Mouse (Mus musculus) neural tube, embryonic 15.5 days (tissue): ENCODE measurements at regions not wholly inside any gene's neighbourhood (a gene's known extent, or its start where the extent isn't known, plus 50 kb on each side); places are given as distances from the start of the nearest gene placed in this dataset.

ENCODE experiments used
- ATAC-seq: fragments of 200-750 bp; cut with Nextera tagmentation; 2 replicates; pipeline ENCODE4 v1.8.0; 2017; ENCODE audit warnings: mild to moderate bottlenecking, moderate TSS enrichment, moderate library complexity; ENCODE audit not compliant: low FRiP score
- H3K27ac ChIP-seq: fragments of 300-500 bp; sonication (generic); replicated peaks from 2 replicates; pipeline ENCODE4 v1.5.1; 2015; ENCODE audit warnings: mild to moderate bottlenecking, inconsistent platforms
- H3K27me3 ChIP-seq: fragments of 300-500 bp; sonication (generic); replicated peaks from 2 replicates; pipeline ENCODE4 v1.6.1; 2015; ENCODE audit warnings: inconsistent platforms
- H3K36me3 ChIP-seq: fragments of 300-500 bp; sonication (generic); 2 replicates; pipeline ENCODE4 v1.6.1; 2015; ENCODE audit warnings: inconsistent platforms
- H3K4me1 ChIP-seq: fragments of 300-500 bp; sonication (generic); 2 replicates; pipeline ENCODE4 v1.6.1; 2015; ENCODE audit warnings: inconsistent platforms
- H3K4me2 ChIP-seq: fragments of 300-500 bp; sonication (generic); 2 replicates; pipeline ENCODE4 v1.6.1; 2015; ENCODE audit warnings: inconsistent platforms, mild to moderate bottlenecking, moderate library complexity
- H3K4me3 ChIP-seq: fragments of 300-500 bp; sonication (generic); replicated peaks from 2 replicates; pipeline ENCODE4 v1.5.1; 2015; ENCODE audit warnings: mild to moderate bottlenecking, inconsistent platforms
- H3K9ac ChIP-seq: fragments of 300-500 bp; sonication (generic); replicated peaks from 2 replicates; pipeline ENCODE4 v1.6.1; 2015; ENCODE audit warnings: mild to moderate bottlenecking, inconsistent platforms
- H3K9me3 ChIP-seq: fragments of 300-500 bp; sonication (generic); replicated peaks from 2 replicates; pipeline ENCODE4 v1.6.1; 2016; ENCODE audit warnings: inconsistent platforms
- WGBS: fragments of 180-500 bp; shearing (Covaris S2); methylation state at CpG from one replicate; pipeline ENCODE4 v1.1.7; 2015; ENCODE audit warnings: mixed read lengths; 5-methylcytosine and 5-hydroxymethylcytosine counted together

GRCm38 (mm10) chr14:61697704-61698103, 90.4 kb downstream of the Kcnrg start:
- ATAC-seq, result no peak

GRCm38 (mm10) chr14:61698358-61699055, 91.2 kb downstream of the Kcnrg start:
- WGBS, result 70% methylated on average over 12 of the region's 12 CpGs
- Histone ChIP-seq H3K9ac (no peak overlapping the region), H3K4me2 (no peak overlapping the region), H3K27me3 (no peaks in the 10 kb centered on the region), H3K27ac (no peak overlapping the region), H3K4me3 (no peak overlapping the region), H3K4me1 (0 out of 2 replicates have a peak, but pooled peaks cover 4% of the 10 kb centered on the region), H3K36me3 (no peaks in the 10 kb centered on the region), H3K9me3 (no peaks in the 10 kb centered on the region)
- no peak for ATAC-seq

More at GRCm38 (mm10) chr14:61697704-61698103, 90.4 kb downstream of the Kcnrg start:
- no peak overlapping the region for H3K27ac ChIP-seq
- no peaks in the 10 kb centered on the region for H3K9me3 ChIP-seq
- H3K27me3 ChIP-seq, result peaks cover under 1% of the 10 kb centered on the region; the same call in 1 of the 2 replicates
- 86% methylated on average over 10 of the region's 10 CpGs for WGBS
- H3K4me1 ChIP-seq, result 0 out of 2 replicates have a peak, but pooled peaks cover 4% of the 10 kb centered on the region
- no peak overlapping the region for H3K4me3 ChIP-seq
- H3K9ac ChIP-seq, result no peak overlapping the region
- H3K36me3 ChIP-seq, result no peaks in the 10 kb centered on the region
- no peak overlapping the region for H3K4me2 ChIP-seq

GRCm38 (mm10) chr14:61699638-61700037, 92.4 kb downstream of the Kcnrg start:
- Histone ChIP-seq H3K4me3 (no peak overlapping the region), H3K36me3 (no peaks in the 10 kb centered on the region), H3K27ac (no peak overlapping the region), H3K9ac (no peak overlapping the region), H3K4me1 (0 out of 2 replicates have a peak, but pooled peaks cover 4% of the 10 kb centered on the region), H3K9me3 (no peaks in the 10 kb centered on the region), H3K4me2 (no peak overlapping the region), H3K27me3 (no peaks in the 10 kb centered on the region)
- 69% methylated on average over 7 of the region's 7 CpGs for WGBS
- ATAC-seq, result no peak

GRCm38 (mm10) chr14:61701131-61701530, 93.9 kb downstream of the Kcnrg start:
- H3K4me1 ChIP-seq, result 0 out of 2 replicates have a peak, but pooled peaks cover 4% of the 10 kb centered on the region
- no peak for ATAC-seq
- H3K36me3 ChIP-seq, result no peaks in the 10 kb centered on the region
- H3K4me2 ChIP-seq, result no peak overlapping the region
- no peaks in the 10 kb centered on the region for H3K9me3 ChIP-seq
- no peak overlapping the region for H3K4me3 ChIP-seq
- WGBS, result 66% methylated on average over 10 of the region's 10 CpGs
- H3K27me3 ChIP-seq, result no peaks in the 10 kb centered on the region
- no peak overlapping the region for H3K9ac ChIP-seq
- no peak overlapping the region for H3K27ac ChIP-seq

GRCm38 (mm10) chr14:61703916-61704315, 96.7 kb downstream of the Kcnrg start:
- no peak for ATAC-seq
- WGBS, result 79% methylated on average over 3 of the region's 3 CpGs
- no peak overlapping the region for H3K9ac ChIP-seq
- no peak overlapping the region for H3K27ac ChIP-seq
- no peak overlapping the region for H3K4me3 ChIP-seq
- no peaks in the 10 kb centered on the region for H3K36me3 ChIP-seq
- H3K4me1 ChIP-seq, result peaks cover 3% of the 10 kb centered on the region
- no peaks in the 10 kb centered on the region for H3K27me3 ChIP-seq
- H3K9me3 ChIP-seq, result no peaks in the 10 kb centered on the region
- no peak overlapping the region for H3K4me2 ChIP-seq

- Histone ChIP-seq H3K36me3 (no peaks in the 10 kb centered on the region), H3K4me1 (peaks cover 3% of the 10 kb centered on the region), H3K9ac (no peak overlapping the region), H3K9me3 (no peaks in the 10 kb centered on the region), H3K4me3 (no peak overlapping the region), H3K4me2 (no peak overlapping the region), H3K27ac (no peak overlapping the region), H3K27me3 (no peaks in the 10 kb centered on the region)
- no peak for ATAC-seq
- 86% methylated on average over 6 of the region's 6 CpGs for WGBS
These were observed 99.7 kb downstream of the Kcnrg start for GRCm38 (mm10) chr14:61706984-61707383.

- H3K9me3 ChIP-seq, result no peaks in the 10 kb centered on the region
- H3K4me3 ChIP-seq, result no peak overlapping the region
- peaks cover 3% of the 10 kb centered on the region for H3K4me1 ChIP-seq
- H3K27ac ChIP-seq, result no peak overlapping the region
- H3K27me3 ChIP-seq, result no peaks in the 10 kb centered on the region
- H3K4me2 ChIP-seq, result no peak overlapping the region
- no peak for ATAC-seq
- H3K36me3 ChIP-seq, result no peaks in the 10 kb centered on the region
- H3K9ac ChIP-seq, result no peak overlapping the region
- WGBS, result 51% methylated on average over 6 of the region's 6 CpGs
These were observed 101.1 kb downstream of the Kcnrg start for GRCm38 (mm10) chr14:61708331-61708730.

GRCm38 (mm10) chr14:61715746-61716145, 108.5 kb downstream of the Kcnrg start:
- Histone ChIP-seq H3K4me3 (no peak overlapping the region), H3K36me3 (no peaks in the 10 kb centered on the region), H3K27me3 (no peaks in the 10 kb centered on the region), H3K9ac (no peak overlapping the region), H3K9me3 (no peaks in the 10 kb centered on the region), H3K27ac (no peak overlapping the region), H3K4me2 (no peak overlapping the region), H3K4me1 (peaks cover 8% of the 10 kb centered on the region; the same call in 1 of the 2 replicates)
- no peak for ATAC-seq
- 97% methylated on average over 4 of the region's 4 CpGs for WGBS

- Histone ChIP-seq H3K4me2 (no peak overlapping the region), H3K4me3 (no peak overlapping the region), H3K4me1 (peaks cover 8% of the 10 kb centered on the region; the same call in 1 of the 2 replicates), H3K9me3 (no peaks in the 10 kb centered on the region), H3K9ac (no peak overlapping the region), H3K36me3 (no peaks in the 10 kb centered on the region), H3K27ac (no peak overlapping the region), H3K27me3 (no peaks in the 10 kb centered on the region)
- no peak for ATAC-seq
- WGBS, result 32% methylated on average over 4 of the region's 4 CpGs
These were observed 111.3 kb downstream of the Kcnrg start for GRCm38 (mm10) chr14:61718392-61719124.

GRCm38 (mm10) chr14:61721302-61721701, 114.0 kb downstream of the Kcnrg start:
- Histone ChIP-seq H3K9ac (no peak overlapping the region), H3K36me3 (no peaks in the 10 kb centered on the region), H3K27ac (no peak overlapping the region), H3K9me3 (no peaks in the 10 kb centered on the region), H3K4me3 (no peak overlapping the region), H3K4me1 (peaks cover 8% of the 10 kb centered on the region; the same call in 1 of the 2 replicates), H3K4me2 (no peak overlapping the region), H3K27me3 (no peaks in the 10 kb centered on the region)
- no peak for ATAC-seq
- WGBS, result 78% methylated on average over 4 of the region's 4 CpGs

GRCm38 (mm10) chr14:61724942-61725341, 117.7 kb downstream of the Kcnrg start:
- 87% methylated on average over 3 of the region's 3 CpGs for WGBS

GRCm38 (mm10) chr14:61728562-61728961, 121.3 kb downstream of the Kcnrg start:
- no peak overlapping the region for H3K4me3 ChIP-seq
- no peak for ATAC-seq
- no peak overlapping the region for H3K4me2 ChIP-seq
- H3K9ac ChIP-seq, result no peak overlapping the region
- no peaks in the 10 kb centered on the region for H3K36me3 ChIP-seq
- no peak overlapping the region for H3K27ac ChIP-seq
- no peaks in the 10 kb centered on the region for H3K4me1 ChIP-seq
- no peaks in the 10 kb centered on the region for H3K27me3 ChIP-seq
- no peaks in the 10 kb centered on the region for H3K9me3 ChIP-seq
- 13% methylated on average over 5 of the region's 5 CpGs for whole genome bisulfite sequencing

More at GRCm38 (mm10) chr14:61724942-61725341, 117.7 kb downstream of the Kcnrg start:
- Histone ChIP-seq H3K36me3 (no peaks in the 10 kb centered on the region), H3K27ac (no peak overlapping the region), H3K27me3 (no peaks in the 10 kb centered on the region), H3K9me3 (no peaks in the 10 kb centered on the region), H3K4me2 (no peak overlapping the region), H3K4me3 (no peak overlapping the region), H3K4me1 (no peaks in the 10 kb centered on the region), H3K9ac (no peak overlapping the region)
- no peak for ATAC-seq
